Mouse (Mus musculus): Measurements from ENCODE around the gene Cdc16. TPM values are rescaled to one million over a fixed set of nuclear protein-coding genes. Genes with fewer than 3 reads are reported as not detected.

The Cdc16 gene
- polyA plus RNA-seq, 1 experiment from 2014 or later: 215 TPM

- WGBS: 91% methylated on average over 11 of the region's 11 CpGs
- peaks cover 98% of the 10 kb centered on the region for H3K36me3 ChIP-seq (replicated peaks)
- no peak for DNase-seq (ENCODE audit: extremely low spot score, low spot score)
These were observed 11.7 kb downstream of the Cdc16 start for GRCm38 (mm10) chr8:13769206-13769605.

GRCm38 (mm10) chr8:13780536-13780935 is 23.1 kb downstream of the Cdc16 start:
- Histone ChIP-seq H3K27me3 (ENCODE audit: poor library complexity, severe bottlenecking) (no peaks in the 10 kb centered on the region), H3K9me3 (no peaks in the 10 kb centered on the region), H3K27ac (no peak overlapping the region), H3K4me1 (peaks cover 11% of the 10 kb centered on the region), H3K4me3 (no peak overlapping the region), H3K36me3 (replicated peaks) (peaks cover 72% of the 10 kb centered on the region)
- WGBS: 95% methylated on average over 3 of the region's 3 CpGs
- no peak for DNase-seq (ENCODE audit: extremely low spot score, low spot score)

More at GRCm38 (mm10) chr8:13769206-13769605, 11.7 kb downstream of the Cdc16 start:
- no peaks in the 10 kb centered on the region for H3K9me3 ChIP-seq
- no peaks in the 10 kb centered on the region for H3K4me1 ChIP-seq
- H3K4me3 ChIP-seq: no peak overlapping the region
- no peaks in the 10 kb centered on the region for H3K27me3 ChIP-seq (ENCODE audit: poor library complexity, severe bottlenecking)
- no peak overlapping the region for H3K27ac ChIP-seq

- WGBS: under 1% methylated on average over 47 of the region's 47 CpGs
These were observed 27.8 kb downstream of the Cdc16 start, which contains the start of gene Upf3a for GRCm38 (mm10) chr8:13785250-13785763. Upf3a (plus strand) TSS chr8:13785615.

DNA sequence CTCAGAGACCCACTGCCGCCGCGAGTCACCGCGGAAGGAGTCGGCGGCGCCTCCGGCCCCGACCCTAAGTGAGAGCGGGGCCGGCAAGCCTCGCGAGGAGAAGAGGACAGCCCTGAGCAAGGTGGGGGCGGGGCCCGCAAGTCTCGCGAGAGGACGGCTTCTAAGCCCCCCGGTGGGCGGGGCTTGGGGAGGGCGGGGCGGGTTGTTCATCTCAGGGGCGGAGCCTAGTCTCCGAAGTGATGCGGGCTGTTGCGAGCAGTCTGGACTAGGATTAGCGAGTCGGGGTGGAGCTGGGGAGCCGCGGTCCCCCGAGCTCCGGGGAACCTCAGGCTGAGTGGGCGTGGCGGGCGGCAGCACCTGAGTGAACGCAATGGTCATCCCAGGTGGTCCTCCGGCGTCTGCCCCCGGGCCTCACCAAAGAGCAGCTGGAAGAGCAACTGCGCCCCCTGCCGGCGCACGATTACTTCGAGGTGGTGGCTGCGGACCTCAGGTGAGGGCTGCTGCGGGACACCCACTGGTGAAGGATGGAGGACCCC is 28.4 kb downstream of the Cdc16 start:
- Histone ChIP-seq H3K9me3 (no peaks in the 10 kb centered on the region), H3K4me1 (peaks cover 18% of the 10 kb centered on the region), H3K36me3 (replicated peaks) (peaks cover 41% of the 10 kb centered on the region), H3K4me3 (peak overlapping the region; percentile 79), H3K27ac (peak overlapping the region; percentile 99), H3K27me3 (ENCODE audit: poor library complexity, severe bottlenecking) (no peaks in the 10 kb centered on the region)
- WGBS: under 1% methylated on average over 45 of the region's 47 CpGs
- peak; percentile 96 for DNase-seq (ENCODE audit: extremely low spot score, low spot score)

More at GRCm38 (mm10) chr8:13785250-13785763, 27.8 kb downstream of the Cdc16 start, which contains the start of gene Upf3a:
- Histone ChIP-seq H3K36me3 (replicated peaks) (peaks cover 46% of the 10 kb centered on the region), H3K27me3 (ENCODE audit: poor library complexity, severe bottlenecking) (no peaks in the 10 kb centered on the region), H3K4me1 (peaks cover 18% of the 10 kb centered on the region), H3K27ac (peak within 1 kb of the TSS; percentile 99), H3K9me3 (no peaks in the 10 kb centered on the region), H3K4me3 (peak within 1 kb of the TSS; percentile 79)
- peak; percentile 94 for DNase-seq (ENCODE audit: extremely low spot score, low spot score)

DNA sequence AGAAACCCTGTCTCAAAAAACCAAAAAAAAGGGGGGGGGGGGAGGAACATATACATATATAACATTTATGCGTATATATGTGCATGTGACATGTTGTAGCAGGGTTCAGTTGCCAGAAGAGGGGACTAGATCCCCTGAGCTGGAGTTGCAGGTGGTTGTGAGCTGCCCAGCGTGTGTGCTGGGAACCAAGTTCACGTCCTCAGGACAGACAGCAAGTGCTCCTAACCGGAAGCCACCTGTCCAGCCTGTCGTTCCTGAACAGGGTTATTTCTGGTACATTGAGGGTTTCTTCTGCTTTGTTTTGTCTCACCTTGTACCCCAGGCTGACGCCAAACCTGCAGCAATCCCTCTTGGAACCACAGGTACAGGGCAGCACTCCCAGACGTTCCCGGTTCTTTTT is 32.1 kb downstream of the Cdc16 start:
- Histone ChIP-seq H3K27ac (no peak overlapping the region), H3K27me3 (ENCODE audit: poor library complexity, severe bottlenecking) (no peaks in the 10 kb centered on the region), H3K9me3 (no peaks in the 10 kb centered on the region), H3K4me3 (no peak overlapping the region), H3K36me3 (replicated peaks) (peaks cover 52% of the 10 kb centered on the region), H3K4me1 (peaks cover 13% of the 10 kb centered on the region)
- DNase-seq (ENCODE audit: extremely low spot score, low spot score): no peak
- WGBS: 94% methylated on average over 8 of the region's 8 CpGs

- 91% methylated on average over 8 of the region's 8 CpGs for WGBS
These were observed 35.7 kb downstream of the Cdc16 start for GRCm38 (mm10) chr8:13793097-13793745.

GRCm38 (mm10) chr8:13793746-13794101 is 36.2 kb downstream of the Cdc16 start:
- H3K9me3 ChIP-seq: no peaks in the 10 kb centered on the region
- H3K27ac ChIP-seq: no peak overlapping the region
- 94% methylated on average over 11 of the region's 11 CpGs for WGBS
- H3K36me3 ChIP-seq (replicated peaks): peaks cover 81% of the 10 kb centered on the region
- DNase-seq (ENCODE audit: extremely low spot score, low spot score): no peak
- H3K4me3 ChIP-seq: no peak overlapping the region
- H3K4me1 ChIP-seq: no peaks in the 10 kb centered on the region
- no peaks in the 10 kb centered on the region for H3K27me3 ChIP-seq (ENCODE audit: poor library complexity, severe bottlenecking)

More at GRCm38 (mm10) chr8:13793097-13793745, 35.7 kb downstream of the Cdc16 start:
- peaks cover 80% of the 10 kb centered on the region for H3K36me3 ChIP-seq (replicated peaks)
- H3K27ac ChIP-seq: no peak overlapping the region
- no peak for DNase-seq (ENCODE audit: extremely low spot score, low spot score)
- H3K27me3 ChIP-seq (ENCODE audit: poor library complexity, severe bottlenecking): no peaks in the 10 kb centered on the region
- no peak overlapping the region for H3K4me3 ChIP-seq
- H3K9me3 ChIP-seq: no peaks in the 10 kb centered on the region
- H3K4me1 ChIP-seq: no peaks in the 10 kb centered on the region

GRCm38 (mm10) chr8:13797676-13798075 is 40.2 kb downstream of the Cdc16 start:
- no peak overlapping the region for H3K27ac ChIP-seq
- DNase-seq (ENCODE audit: extremely low spot score, low spot score): no peak
- H3K4me3 ChIP-seq: no peak overlapping the region
- no peaks in the 10 kb centered on the region for H3K4me1 ChIP-seq
- H3K9me3 ChIP-seq: no peaks in the 10 kb centered on the region
- peaks cover 67% of the 10 kb centered on the region for H3K36me3 ChIP-seq (replicated peaks)
- H3K27me3 ChIP-seq (ENCODE audit: poor library complexity, severe bottlenecking): no peaks in the 10 kb centered on the region
- 93% methylated on average over 5 of the region's 5 CpGs for WGBS

DNA sequence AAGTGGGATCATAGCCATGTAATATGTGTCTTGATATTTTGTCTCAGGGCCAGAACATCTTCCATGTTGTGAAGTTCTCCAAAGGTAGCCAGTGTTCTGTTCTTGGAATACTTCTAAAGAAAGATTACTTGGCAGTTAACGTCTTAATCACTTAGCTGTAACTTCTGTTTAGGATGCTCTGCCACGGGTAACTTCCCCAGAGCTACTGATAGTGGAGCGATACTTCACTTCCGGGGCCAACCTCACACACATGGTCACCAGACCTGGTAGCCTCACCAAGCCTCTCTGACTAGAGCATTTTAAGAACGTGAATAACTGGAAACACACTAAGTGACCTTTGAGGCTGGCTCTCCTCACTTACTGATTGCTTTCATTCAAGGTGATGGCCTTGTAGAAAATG is 42.1 kb downstream of the Cdc16 start:
- Histone ChIP-seq H3K36me3 (replicated peaks) (peaks cover 49% of the 10 kb centered on the region), H3K27ac (no peak overlapping the region), H3K9me3 (no peaks in the 10 kb centered on the region), H3K4me3 (no peak overlapping the region), H3K27me3 (ENCODE audit: poor library complexity, severe bottlenecking) (no peaks in the 10 kb centered on the region), H3K4me1 (no peaks in the 10 kb centered on the region)
- 89% methylated on average over 5 of the region's 5 CpGs for WGBS
- no peak for DNase-seq (ENCODE audit: extremely low spot score, low spot score)

DNA sequence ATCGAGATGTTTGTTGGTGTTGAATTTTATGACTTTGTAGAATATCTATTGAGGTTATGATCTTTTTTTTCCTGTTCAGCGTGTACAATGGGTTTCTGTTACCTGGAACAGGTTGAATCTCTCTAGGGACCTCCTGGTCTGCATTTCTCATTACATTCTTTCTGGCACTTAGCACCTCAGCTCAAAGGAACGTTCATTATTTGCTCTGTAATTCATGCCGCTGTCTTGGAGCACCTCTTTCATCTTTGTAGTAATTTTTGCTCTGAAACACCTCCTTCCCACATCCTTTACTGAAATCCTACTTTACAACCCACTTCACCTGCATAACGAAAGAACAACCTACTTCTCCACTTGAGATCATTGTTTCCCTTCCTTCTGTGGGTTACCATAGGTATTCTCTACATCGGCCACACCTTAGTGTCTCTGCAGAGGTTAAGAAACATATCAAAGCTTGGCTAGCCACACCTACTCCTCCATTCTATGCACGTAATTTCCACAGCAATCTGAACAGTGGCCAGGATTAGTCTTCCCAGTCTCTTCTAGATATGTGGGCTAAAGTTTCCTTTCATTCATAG is 71.2 kb downstream of the Cdc16 start:
- WGBS: 81% methylated on average over 7 of the region's 7 CpGs
- H3K27ac ChIP-seq: no peak overlapping the region
- H3K27me3 ChIP-seq (ENCODE audit: poor library complexity, severe bottlenecking): no peaks in the 10 kb centered on the region
- no peak overlapping the region for H3K4me3 ChIP-seq
- no peaks in the 10 kb centered on the region for H3K9me3 ChIP-seq
- H3K4me1 ChIP-seq: no peaks in the 10 kb centered on the region
- no peak for DNase-seq (ENCODE audit: extremely low spot score, low spot score)
- H3K36me3 ChIP-seq (replicated peaks): no peaks in the 10 kb centered on the region

Other genes with a start within 250 kb of the Cdc16 start
- gene 1700029H14Rik, start 195.2 kb upstream of the Cdc16 start, polyA plus RNA-seq (2016; fragmentation: Nextera tagmentation; extraction: Ambion mirVana): not detected in 2 replicates
- 24.8 and 27.2 TPM in 2 replicates for gene Rasa3, start 80.1 kb upstream of the Cdc16 start, polyA plus RNA-seq (2016; fragmentation: Nextera tagmentation; extraction: Ambion mirVana)
- 1.4 and 2.0 TPM in 2 replicates for gene Cfap97d2, start 51.8 kb upstream of the Cdc16 start, polyA plus RNA-seq (2016; fragmentation: Nextera tagmentation; extraction: Ambion mirVana)
- gene Upf3a, start 27.9 kb downstream of the Cdc16 start, polyA plus RNA-seq (2016; fragmentation: Nextera tagmentation; extraction: Ambion mirVana): 38.7 and 39.3 TPM in 2 replicates
- gene AF366264, start 80.7 kb downstream of the Cdc16 start, polyA plus RNA-seq (2016; fragmentation: Nextera tagmentation; extraction: Ambion mirVana): not detected in 2 replicates
- 46.6 and 49.4 TPM in 2 replicates for gene Champ1, start 112.0 kb downstream of the Cdc16 start, polyA plus RNA-seq (2016; fragmentation: Nextera tagmentation; extraction: Ambion mirVana)
- gene Coprs, start 132.6 kb downstream of the Cdc16 start, polyA plus RNA-seq (2016; fragmentation: Nextera tagmentation; extraction: Ambion mirVana): 90.4 and 94.2 TPM in 2 replicates